Mouse (Mus musculus): ENCODE measurements around the gene Lrmda.

Lrmda gene

GRCm38 (mm10) chr14:22406623-22407022, 387.1 kb downstream of the Lrmda start:
- 88% methylated on average over 5 of the region's 5 CpGs for WGBS

DNA sequence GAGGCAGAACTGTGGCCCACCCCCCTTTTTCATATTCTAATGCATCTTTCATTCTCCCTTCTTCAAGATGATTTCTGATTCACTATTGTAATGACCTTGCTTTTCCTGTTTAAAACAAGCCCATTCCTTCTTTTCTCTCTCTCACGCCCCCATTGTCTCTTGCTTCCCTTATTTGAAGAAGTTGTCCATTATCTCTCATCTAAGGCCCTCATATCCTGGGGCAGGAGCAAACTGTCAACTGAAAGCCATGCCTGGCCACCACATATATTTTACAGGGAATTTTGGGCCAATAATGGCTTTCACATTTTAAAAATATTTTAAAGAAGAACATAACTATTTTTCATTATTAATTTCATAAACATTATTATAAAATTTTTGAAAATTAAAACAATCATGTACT, 391.3 kb downstream of the Lrmda start:
- WGBS, result 90% methylated on average over 1 of the region's 1 CpGs

DNA sequence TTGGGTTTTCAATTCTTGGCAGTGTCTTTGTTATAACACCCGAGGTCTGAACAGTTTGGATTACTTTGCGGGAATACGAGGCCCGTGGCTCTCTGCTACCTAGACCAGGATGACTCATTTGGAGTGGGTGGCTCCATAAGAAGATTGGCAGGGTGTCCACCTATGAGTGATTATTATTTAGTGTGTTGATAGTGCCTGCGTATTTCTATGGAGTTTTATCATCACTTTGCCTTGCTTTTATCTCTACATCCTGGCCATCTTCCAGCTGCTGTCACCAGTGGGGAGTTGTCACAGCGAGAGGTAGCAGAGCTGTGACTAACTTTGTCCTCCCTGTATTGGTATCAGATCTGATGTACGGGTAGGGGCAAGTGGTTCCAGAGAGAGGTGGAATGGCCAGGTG, 393.7 kb downstream of the Lrmda start:
- WGBS, result 48% methylated on average over 7 of the region's 7 CpGs

DNA sequence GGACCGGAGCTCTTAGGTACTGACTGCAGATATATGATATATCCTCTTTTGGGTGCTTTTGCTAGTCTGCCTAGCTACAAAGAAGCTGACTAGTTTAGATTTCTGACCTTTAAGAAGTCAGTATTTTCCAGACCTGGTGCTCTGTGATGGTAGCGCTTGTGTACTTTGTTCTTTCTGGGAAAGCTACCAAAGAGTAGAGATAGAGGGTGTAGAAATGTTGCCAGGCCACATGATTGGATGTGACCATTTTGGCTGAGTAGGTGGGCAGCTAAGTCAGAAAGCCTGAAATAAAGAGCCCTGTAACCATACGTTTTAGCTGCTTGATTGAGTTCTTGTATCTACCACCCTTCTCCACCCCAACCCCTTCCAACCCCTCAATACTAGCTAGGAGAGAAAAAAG, 398.2 kb downstream of the Lrmda start:
- 76% methylated on average over 3 of the region's 3 CpGs for WGBS

GRCm38 (mm10) chr14:22421668-22422067, 402.2 kb downstream of the Lrmda start:
- 89% methylated on average over 4 of the region's 4 CpGs for WGBS

DNA sequence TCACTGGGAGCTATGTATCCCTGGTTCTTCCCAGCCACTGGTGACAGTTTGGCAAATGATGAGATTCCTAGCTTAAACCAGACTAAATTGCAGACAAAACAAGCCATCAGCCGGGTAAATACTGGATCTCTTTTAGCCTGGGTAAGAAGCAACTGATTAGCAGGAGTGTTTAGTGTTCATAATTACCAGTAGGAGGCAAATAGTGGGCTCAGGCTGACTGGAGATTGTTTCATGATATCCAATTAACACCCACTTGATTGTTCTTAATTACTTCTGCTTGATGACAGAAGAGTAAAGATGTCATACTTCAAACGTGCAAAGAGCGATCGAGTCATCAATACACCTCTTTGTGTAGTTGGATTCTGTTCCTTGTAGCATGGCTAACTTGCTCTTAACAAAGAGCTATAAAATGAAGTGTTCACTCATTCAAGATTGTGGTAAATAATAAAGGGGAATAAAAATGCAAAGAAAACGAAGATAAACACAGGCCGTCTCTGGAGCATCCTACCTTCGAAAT, 405.6 kb downstream of the Lrmda start:
- 78% methylated on average over 7 of the region's 7 CpGs for WGBS

DNA sequence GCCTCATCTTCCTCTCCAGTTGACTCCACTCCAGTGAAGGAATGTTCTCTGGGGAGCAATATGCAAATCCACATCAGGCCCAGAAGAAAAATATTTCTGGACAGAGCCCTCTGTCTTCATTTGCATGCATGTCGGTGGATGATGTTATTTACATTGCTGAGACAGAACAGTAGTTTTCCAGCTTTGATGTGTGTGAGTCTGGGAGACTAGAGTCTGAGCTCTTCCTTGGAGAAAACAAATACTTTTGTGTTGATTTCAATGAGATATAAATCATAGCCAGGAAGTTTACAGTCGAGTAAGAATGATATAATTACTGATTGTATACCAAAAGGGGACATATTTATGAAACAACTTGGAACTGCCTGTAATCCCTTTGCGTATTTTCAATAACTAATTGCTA, 415.9 kb downstream of the Lrmda start:
- 68% methylated on average over 3 of the region's 3 CpGs for WGBS

DNA sequence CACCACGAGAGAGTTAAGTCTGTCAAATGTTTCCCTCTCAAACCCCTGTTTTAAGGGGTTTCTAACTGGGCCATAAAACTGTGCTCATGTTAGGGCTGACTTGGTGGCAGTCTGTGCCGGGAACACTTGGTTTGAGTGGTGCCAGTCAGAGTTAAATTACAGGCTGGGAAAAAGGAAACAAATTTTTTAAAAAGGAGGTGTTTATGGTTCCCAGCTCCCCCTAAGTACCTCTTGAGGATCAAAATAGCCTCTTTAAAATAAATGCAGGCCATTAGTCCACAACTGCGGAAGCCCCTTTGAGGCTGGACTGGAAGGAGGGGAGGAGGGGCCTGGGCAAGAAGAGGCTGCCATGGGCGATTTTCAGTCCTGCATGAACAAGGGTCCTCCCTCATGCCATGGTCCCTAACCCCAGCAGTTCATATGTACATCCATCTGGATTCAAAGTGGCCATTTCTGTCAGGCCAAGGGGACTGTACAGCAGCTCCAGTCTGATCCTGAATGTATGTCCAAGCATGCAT, 416.4 kb downstream of the Lrmda start:
- WGBS, result 84% methylated on average over 4 of the region's 4 CpGs

DNA sequence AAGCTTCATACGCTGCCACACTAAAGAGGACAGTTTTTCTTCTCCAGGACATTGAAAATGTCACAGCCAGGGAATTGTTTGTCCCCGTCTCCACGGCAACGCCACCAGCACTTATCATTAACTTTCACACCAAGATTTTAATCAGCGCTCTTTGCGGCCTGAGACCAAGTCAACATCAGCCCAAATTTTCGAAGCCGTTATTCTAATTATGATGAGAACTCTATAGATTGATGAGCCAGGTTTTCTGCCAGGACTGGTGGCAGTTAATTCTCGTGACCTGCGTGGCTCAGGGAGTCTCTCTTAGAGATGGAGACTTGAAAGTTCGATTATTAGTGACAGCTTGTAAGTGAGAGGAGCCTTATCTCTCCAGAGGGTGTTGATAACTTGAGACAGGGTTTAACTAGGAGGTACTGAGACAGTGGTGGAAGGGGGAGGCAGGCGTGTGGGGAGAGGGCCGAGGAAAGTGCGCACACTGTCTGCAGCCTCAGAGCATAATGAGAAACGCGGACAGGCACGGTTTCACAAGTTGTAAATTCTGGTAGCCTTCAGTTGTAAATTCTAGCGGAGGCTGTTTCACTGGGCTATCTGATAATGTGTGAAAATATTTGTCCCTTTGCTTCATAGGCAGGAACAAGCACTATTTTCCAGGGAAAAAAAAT, 421.0 kb downstream of the Lrmda start:
- 52% methylated on average over 18 of the region's 18 CpGs for WGBS

DNA sequence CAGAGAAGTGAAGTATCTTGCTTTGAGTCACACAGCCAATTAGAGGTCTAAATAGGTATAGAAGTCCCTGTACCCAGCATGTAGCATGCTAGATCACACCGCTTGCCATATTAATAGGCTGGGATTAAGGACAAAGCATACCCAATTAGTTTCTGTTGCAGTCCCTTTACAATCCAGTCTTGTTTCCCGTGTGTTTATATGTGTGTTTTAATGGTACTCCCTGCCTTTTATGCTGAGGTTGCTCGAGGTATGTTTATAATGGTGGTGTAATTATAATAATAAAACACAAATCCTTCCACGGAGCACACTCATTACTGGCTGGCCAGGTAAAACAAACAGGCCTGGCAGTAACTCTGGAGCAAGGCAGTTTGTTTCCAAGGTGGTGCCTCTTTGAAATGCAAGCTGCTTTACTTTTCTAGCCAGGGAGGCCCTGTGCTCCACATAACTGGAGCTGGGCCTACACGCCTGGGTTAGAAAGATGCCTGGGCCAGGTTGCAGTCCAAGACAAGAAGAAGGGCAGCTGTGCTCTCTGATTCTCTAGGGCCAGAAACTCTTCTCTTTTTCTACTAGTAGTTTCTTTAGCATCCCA, 422.4 kb downstream of the Lrmda start:
- WGBS, result 80% methylated on average over 5 of the region's 5 CpGs

DNA sequence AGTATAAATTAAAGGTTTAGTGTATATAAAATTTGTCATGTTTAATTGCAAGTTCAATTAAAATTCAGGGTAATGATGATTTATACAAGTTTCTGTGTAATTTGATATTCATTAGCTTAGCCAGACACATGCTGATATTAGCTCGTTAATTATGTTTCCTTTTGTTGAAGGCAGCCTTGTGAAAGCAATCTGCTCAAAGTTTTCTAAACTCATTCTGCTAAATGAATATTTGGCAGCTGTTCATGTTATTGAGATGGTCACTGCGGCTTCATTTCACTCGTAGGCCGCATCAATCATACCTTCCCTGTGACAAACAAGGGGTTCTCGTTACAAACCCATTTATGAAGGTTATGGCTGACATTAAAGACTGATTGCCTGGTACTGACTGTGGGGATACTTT, 423.2 kb downstream of the Lrmda start:
- 85% methylated on average over 5 of the region's 5 CpGs for WGBS

GRCm38 (mm10) chr14:22444541-22444940, 425.0 kb downstream of the Lrmda start:
- 58% methylated on average over 2 of the region's 2 CpGs for WGBS

- WGBS, result 40% methylated on average over 5 of the region's 5 CpGs
Measured at GRCm38 (mm10) chr14:22445161-22445821, 425.8 kb downstream of the Lrmda start.

DNA sequence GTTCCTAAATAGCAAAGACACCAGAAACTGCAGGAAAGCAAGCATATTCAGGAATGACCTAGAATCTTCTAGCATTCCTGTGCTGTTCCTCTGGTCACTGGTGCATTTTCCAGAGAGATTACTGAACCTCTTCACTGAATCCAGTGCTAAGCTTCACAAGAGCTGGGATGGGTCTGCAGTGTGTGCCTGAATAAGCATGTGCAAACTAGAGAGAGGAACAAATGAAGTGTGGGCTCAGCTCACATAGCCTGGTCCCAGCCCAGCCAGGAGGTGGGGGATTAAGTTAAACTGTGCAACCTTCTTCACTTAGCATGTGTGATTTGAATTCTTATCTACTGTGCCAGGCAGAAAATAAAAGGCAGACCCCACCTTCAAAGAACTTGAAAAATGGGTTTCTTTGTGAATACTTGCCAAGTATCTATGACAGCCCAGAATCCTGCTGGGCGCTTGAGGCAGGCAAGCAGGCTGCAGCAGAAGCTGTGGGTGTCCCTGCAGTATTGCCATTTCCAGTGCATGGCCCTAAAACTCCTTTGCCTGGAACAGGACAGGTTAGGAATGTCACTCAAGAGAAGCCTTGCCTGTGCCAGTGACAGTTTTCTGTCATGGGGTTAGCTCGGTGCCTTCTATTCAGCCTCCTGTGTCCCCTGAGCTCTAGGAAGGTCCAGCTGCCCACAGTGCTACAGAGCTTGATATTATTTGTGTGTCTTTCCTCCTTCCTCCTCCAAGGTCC, 426.5 kb downstream of the Lrmda start:
- WGBS, result 69% methylated on average over 2 of the region's 2 CpGs

- WGBS, result 74% methylated on average over 4 of the region's 4 CpGs
Measured at GRCm38 (mm10) chr14:22451603-22452002, 432.1 kb downstream of the Lrmda start.

- WGBS, result 81% methylated on average over 1 of the region's 1 CpGs
Measured at GRCm38 (mm10) chr14:22464314-22464713, 444.8 kb downstream of the Lrmda start.

DNA sequence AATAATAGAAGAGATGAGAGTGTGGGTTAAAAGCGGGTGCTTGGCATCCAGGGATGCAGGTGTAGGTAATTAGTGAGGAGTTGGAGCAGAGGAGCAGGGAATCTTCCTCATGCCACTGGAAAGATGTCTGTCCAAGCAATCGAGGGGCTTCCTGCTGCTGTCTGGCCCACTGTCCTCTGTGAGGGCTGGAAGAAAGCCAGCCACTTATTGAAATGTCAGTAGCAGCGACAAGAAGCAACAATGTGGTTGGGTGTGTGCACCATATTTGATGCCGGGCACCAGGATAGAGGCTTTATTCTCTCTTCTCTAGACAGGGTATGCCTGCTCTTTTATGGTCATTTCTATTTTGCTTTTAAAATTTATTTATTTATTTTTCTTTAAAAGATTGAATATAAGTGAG, 451.5 kb downstream of the Lrmda start:
- WGBS, result 75% methylated on average over 4 of the region's 4 CpGs

DNA sequence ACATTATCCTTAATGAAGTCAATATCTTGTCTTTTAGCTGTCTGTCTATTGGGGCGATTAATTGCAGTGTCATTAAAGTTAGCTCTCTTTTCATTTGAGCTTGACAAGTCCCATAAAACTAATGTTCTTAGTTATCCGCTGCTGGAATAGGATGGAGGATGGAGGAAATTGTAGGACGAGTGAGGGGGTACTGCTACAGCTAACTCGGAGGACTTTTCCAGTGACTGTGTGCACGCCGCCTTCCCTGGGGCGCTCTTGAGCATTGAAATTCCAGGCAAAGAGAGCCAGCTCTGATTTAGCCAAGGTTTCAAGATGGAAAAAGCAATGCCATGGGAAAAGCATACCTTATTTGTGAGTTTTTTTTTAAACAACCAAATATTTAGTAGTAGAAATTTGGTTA, 453.9 kb downstream of the Lrmda start:
- WGBS, result 78% methylated on average over 7 of the region's 7 CpGs

- WGBS, result 82% methylated on average over 6 of the region's 6 CpGs
Measured at GRCm38 (mm10) chr14:22473991-22474390, 454.5 kb downstream of the Lrmda start.

- 92% methylated on average over 2 of the region's 2 CpGs for WGBS
Measured at GRCm38 (mm10) chr14:22493326-22493725, 473.8 kb downstream of the Lrmda start.

DNA sequence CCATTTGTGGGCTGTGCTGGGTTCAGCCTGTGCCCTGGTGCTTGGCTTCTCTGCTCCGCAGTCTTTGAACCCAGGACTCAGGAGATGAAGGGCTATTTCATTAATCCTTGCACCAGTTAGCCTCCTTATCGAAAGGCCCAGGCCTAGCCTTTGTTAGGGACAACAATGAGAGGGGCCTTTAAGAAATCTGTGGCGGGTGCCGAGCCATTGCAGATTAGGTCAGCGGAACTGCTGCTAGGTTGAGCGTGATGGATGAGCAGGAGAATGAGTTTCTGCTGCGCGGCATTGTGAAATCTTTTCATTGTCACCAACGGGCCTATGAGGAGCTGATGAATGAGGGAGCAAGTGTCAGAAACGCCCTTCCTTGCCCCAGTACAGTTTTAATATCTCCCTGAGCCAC, 475.4 kb downstream of the Lrmda start:
- 70% methylated on average over 10 of the region's 10 CpGs for WGBS

DNA sequence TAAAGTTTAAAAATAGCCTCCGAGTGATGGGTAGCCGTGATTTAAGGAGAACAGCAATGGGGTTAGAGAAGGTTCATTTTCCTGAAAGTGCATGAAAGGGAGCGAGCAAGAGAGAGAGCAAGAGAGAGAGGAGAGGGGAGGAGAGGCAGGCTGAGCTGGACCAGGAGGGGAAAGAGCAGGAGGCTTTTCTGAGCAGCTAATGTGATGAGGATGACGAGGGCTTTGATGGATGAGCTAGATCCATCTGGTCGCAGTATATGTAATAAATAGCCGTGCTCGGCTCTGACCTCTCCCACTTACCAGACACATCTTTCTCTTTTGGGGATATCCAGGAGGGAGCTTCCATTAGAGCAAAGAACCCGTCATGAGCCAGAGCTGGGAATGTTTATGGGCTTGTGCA, 475.8 kb downstream of the Lrmda start:
- whole genome bisulfite sequencing, result 85% methylated on average over 8 of the region's 8 CpGs
